Mouse (Mus musculus) CH12.LX (cell line): ENCODE results near the gene Znhit3.

Source experiments
- CTCF ChIP-seq, 2 experiments: IDR thresholded peaks in 1 of 2; conservative IDR thresholded peaks in 1 of 2; 2 replicates each; pipeline ENCODE4 v1.5.1; 2011 to 2012; ENCODE audit warnings: low read depth in 2 of 2, low read length in 2 of 2, improper control_type of control experiment in 1 of 2, inconsistent platforms in 1 of 2, mild to moderate bottlenecking in 1 of 2, moderate library complexity in 1 of 2
- EP300 ChIP-seq: IDR thresholded peaks from 2 replicates; pipeline ENCODE4 v1.6.1; 2011; ENCODE audit warnings: low read length, improper control_type of control experiment
- ETS1 ChIP-seq: conservative IDR thresholded peaks from 2 replicates; pipeline ENCODE4 v1.6.1; 2012; ENCODE audit warnings: low read depth, mild to moderate bottlenecking, inconsistent platforms, low read length, improper control_type of control experiment, moderate library complexity
- MAX ChIP-seq: IDR thresholded peaks from 2 replicates; pipeline ENCODE4 v1.6.1; 2011; ENCODE audit warnings: low read length, improper control_type of control experiment
- MAZ ChIP-seq: IDR thresholded peaks from 2 replicates; pipeline ENCODE4 v1.6.1; 2012; ENCODE audit warnings: low read depth, mild to moderate bottlenecking, inconsistent platforms, low read length, improper control_type of control experiment, moderate library complexity
- POLR2A ChIP-seq: IDR thresholded peaks from 2 replicates; pipeline ENCODE4 v1.6.1; 2011; ENCODE audit warnings: low read depth, mild to moderate bottlenecking, improper control_type of control experiment, low read length
- RCOR1 ChIP-seq: conservative IDR thresholded peaks from 2 replicates; pipeline ENCODE4 v1.6.1; 2012; ENCODE audit warnings: low read depth, mild to moderate bottlenecking, inconsistent platforms, low read length, improper control_type of control experiment
- ZNF384 ChIP-seq: IDR thresholded peaks from 2 replicates; pipeline ENCODE4 v1.6.1; 2012; ENCODE audit warnings: low read depth, low read length, improper control_type of control experiment, inconsistent platforms

GRCm38 (mm10) chr11:84947206-84947605, 31.0 kb upstream of the Znhit3 start:
- TF ChIP-seq RCOR1 (no peak), MAX (no peak), POLR2A (no peak), ETS1 (no peak), MAZ (no peak), EP300 (no peak), CTCF (conservative IDR thresholded peaks at IDR 0.05 in 1 of 2, IDR thresholded peaks at IDR 0.05 in 1 of 2; ENCODE audit: low read depth in 2 of 2, low read length in 2 of 2) (no peak), ZNF384 (no peak)
